Mouse (Mus musculus): Measurements from ENCODE around the gene Neu2. TPM values are rescaled to one million over a fixed set of nuclear protein-coding genes. Genes with fewer than 3 reads are reported as not detected.
"Not testable (repeated sequence)": the region's sequence is repeated elsewhere in the genome, so short reads cannot be mapped to it uniquely, and the experiment has no call there.

Neu2 gene
- 13.6 and 14.6 TPM in 2 replicates for polyA plus RNA-seq (2012; rRNA removed)

DNA sequence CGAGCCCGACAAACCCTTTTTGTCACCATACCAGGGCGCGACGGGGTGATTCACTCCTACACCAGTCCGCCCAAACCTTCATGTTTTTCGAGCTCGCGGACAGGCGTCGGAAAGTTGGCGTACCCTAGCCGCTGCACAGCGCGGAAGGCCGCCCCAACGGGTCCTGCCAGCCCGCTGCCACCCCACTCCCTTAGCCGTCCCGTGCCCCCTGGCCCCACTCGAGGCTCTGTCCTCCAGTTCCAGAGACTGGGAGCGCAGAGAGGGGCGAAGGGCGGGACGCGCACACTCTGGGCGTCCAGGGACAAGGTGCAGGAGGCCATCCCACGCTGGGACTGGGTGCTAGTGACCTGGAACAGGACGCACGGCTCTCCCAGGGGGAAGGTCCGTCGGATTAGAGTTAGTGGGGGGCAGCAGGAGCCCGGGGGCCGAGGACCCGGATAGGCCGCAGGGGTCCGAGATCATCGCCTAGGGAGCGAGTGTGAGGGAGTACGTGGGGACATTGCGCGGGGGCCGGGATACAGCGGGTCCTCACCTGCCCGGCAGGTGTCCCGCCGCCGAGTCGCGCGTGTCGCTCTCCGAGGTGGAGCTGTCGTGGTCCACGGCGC is at the start of gene Neu2:
Gene Neu2, plus strand, starts transcription at position 329 of the 605 bp plus-strand sequence.
- TF ChIP-seq CTCF (IDR thresholded peaks at IDR 0.05; ENCODE audit: extremely low read depth, insufficient read depth, low read length) (no peak), POLR2A (IDR thresholded peaks at IDR 0.05; ENCODE audit: extremely low read depth, insufficient read depth, low read length) (no peak)
- Histone ChIP-seq H3K4me1 (ENCODE audit: control insufficient read depth, insufficient read depth, low read length) (peaks cover 2% of the 10 kb centered on the region), H3K4me3 (ENCODE audit: insufficient read depth, low read length) (peak within 1 kb of the TSS; percentile 98), H3K27ac (ENCODE audit: insufficient read depth, low read length) (peak within 1 kb of the TSS; percentile 100)

DNA sequence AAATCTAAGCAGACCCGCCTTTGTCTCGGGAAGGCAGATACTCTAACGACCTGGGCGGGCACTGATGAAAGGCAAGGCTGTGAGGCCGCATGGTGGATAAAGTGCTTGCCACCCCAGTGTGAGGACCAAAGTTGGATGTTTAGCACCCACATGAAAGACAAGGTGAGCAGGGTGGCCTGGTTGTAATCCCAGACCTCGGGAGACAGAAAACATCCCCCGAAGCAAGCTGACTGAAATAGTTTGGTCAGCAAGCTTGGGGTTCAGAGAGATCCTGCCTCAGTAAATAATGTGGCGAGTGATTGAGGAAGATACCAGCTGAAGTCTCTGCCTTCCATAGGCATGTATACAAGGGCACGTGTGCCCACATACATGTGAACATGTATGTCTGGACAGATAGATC is 42.2 kb upstream of the Neu2 start:
- no peak for TF ChIP-seq POLR2A (IDR thresholded peaks at IDR 0.05; ENCODE audit: extremely low read depth, insufficient read depth, low read length)
- no peak overlapping the region for H3K4me3 ChIP-seq (ENCODE audit: insufficient read depth, low read length)
- H3K4me1 ChIP-seq (ENCODE audit: control insufficient read depth, insufficient read depth, low read length): no peaks in the 10 kb centered on the region
- no peak overlapping the region for H3K27ac ChIP-seq (ENCODE audit: insufficient read depth, low read length)

DNA sequence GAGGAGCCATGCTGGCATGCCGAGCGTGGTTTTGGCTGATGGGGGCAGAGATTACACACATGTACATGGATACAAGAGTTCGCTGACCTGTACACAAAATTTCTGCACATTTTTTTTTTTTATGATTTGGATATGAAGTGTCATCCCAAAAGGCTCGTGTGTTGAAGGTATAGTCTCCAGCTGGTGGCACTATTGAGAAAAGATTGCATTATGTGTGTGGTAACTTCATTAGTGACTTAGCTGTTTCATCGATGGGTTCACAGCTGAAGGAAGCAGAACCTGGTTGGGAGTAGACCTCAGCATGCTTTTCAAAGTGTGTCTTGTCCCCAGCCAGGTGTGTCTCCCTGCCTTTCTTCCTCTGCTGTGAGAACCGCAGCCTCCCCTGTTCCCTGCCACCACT is 41.4 kb upstream of the Neu2 start:
- Histone ChIP-seq H3K27ac (ENCODE audit: insufficient read depth, low read length) (no peak overlapping the region), H3K4me1 (ENCODE audit: control insufficient read depth, insufficient read depth, low read length) (no peaks in the 10 kb centered on the region), H3K4me3 (ENCODE audit: insufficient read depth, low read length) (no peak overlapping the region)
- TF ChIP-seq POLR2A (IDR thresholded peaks at IDR 0.05; ENCODE audit: extremely low read depth, insufficient read depth, low read length) (no peak), CTCF (IDR thresholded peaks at IDR 0.05; ENCODE audit: extremely low read depth, insufficient read depth, low read length) (peak; percentile 13; the same call in 1 of the 2 replicates)

DNA sequence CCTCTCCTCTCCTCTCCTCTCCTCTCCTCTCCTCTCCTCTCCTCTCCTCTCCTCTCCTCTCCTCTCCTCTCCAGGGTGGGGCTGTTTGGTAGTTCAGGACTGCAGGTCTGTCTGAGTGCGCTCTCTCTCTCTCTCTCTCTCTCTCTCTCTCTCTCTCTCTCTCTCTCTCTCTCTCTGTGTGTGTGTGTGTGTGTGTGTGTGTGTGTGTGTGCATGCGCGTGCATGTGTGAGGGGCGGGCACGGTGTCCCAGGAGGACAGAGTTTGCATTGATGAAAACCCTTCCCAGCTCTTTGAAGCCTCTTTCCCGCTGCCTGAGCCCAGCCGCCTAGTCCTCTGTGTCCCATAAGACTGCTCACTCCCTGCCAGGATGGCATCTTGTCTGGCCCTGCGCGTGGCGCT is 39.7 kb upstream of the Neu2 start, which contains the start of gene Snorc:
Gene Snorc, plus strand, starts transcription at position 301 of the 400 bp plus-strand sequence.
- H3K4me3 ChIP-seq (ENCODE audit: insufficient read depth, low read length); H3K27ac ChIP-seq (ENCODE audit: insufficient read depth, low read length); H3K4me1 ChIP-seq (ENCODE audit: control insufficient read depth, insufficient read depth, low read length): not testable (repeated sequence)

DNA sequence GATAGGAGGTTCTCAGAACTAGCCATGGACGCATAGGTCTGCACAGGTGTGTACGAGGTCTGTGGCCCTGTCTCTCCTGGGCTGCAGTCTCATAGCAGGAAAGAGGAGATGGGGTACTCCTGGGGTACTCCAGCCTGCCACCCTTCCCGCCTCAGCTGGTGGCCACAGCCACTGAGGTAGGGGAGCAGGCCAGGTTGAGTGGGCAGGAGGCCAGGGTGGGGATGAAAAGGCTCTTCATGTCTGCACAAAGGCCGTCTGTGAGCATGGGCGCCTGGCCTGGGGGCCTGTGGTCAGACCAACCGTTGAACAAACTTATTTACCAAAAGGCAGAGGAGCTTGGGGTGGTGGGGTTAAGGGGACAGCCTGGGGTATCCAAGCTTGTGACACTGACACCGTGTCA is 37.8 kb upstream of the Neu2 start:
- Histone ChIP-seq H3K27ac (ENCODE audit: insufficient read depth, low read length) (no peak overlapping the region), H3K4me3 (ENCODE audit: insufficient read depth, low read length) (no peak overlapping the region), H3K4me1 (ENCODE audit: control insufficient read depth, insufficient read depth, low read length) (0 out of 2 replicates have a peak, but pooled peaks cover 3% of the 10 kb centered on the region)
- TF ChIP-seq POLR2A (IDR thresholded peaks at IDR 0.05; ENCODE audit: extremely low read depth, insufficient read depth, low read length) (no peak), CTCF (IDR thresholded peaks at IDR 0.05; ENCODE audit: extremely low read depth, insufficient read depth, low read length) (no peak)

DNA sequence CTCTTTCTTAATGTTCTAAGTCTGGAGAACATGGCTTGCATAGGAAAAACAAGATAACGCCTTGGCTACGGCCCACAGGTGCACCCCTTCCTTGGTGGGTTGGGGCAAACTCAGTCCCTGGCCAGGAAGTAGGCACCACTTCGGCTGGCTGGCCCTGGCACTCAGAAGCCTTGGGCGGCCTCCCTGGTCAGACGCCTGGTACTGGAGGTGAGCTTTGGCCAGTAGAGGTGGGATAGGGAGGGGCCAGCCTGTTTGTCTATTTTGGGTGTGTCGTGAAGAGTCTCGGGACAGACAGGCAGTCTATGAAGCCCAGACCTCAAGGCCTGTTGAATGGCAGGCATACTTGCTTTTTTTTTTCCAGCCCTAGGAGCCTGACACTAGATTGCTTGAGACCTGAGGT is 37.1 kb upstream of the Neu2 start:
- Histone ChIP-seq H3K27ac (ENCODE audit: insufficient read depth, low read length) (no peak overlapping the region), H3K4me3 (ENCODE audit: insufficient read depth, low read length) (no peak overlapping the region), H3K4me1 (ENCODE audit: control insufficient read depth, insufficient read depth, low read length) (0 out of 2 replicates have a peak, but pooled peaks cover 3% of the 10 kb centered on the region)
- TF ChIP-seq POLR2A (IDR thresholded peaks at IDR 0.05; ENCODE audit: extremely low read depth, insufficient read depth, low read length) (no peak; the same call in 1 of the 2 replicates), CTCF (IDR thresholded peaks at IDR 0.05; ENCODE audit: extremely low read depth, insufficient read depth, low read length) (no peak)

DNA sequence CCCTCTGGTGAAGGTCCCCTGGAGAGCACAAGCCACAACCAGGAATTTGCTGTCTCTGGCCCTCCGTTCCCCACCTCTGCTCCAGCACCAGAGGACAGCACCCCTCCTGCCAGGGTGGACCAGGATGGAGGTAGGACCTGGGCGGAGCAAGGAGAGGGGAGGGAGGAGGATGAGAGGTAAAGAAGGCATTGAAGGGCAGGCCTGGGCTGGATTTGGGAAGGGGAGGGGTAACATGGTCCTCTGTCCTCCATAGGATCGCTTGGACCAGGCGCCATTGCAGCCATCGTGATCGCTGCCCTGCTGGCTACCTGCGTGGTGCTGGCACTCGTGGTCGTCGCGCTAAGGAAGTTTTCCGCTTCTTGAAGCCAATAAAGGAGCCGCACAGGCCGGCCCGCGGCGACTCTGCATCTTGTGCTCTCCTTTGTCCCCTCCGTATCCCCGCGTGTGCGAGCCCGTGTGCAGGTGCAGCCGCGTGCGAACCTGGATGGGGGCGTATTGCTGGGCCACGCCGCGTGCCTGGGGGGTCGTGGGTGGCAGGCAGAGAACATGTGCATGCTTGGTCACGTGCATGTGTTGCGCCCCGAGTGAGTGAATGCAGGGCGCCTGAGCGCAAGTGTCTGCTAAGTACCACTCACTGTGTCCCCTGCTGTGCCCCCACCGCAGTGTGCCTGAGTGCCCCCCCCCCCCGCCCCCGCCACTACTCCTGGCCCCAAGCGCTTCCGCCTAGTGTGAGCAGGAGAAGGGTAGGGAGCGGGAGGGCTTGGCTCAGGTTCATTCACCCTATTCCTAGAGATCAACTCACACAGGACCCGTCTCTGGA is 34.4 kb upstream of the Neu2 start:
- peak; percentile 65; the same call in 1 of the 2 replicates for TF ChIP-seq POLR2A (IDR thresholded peaks at IDR 0.05; ENCODE audit: extremely low read depth, insufficient read depth, low read length)
- TF ChIP-seq CTCF (IDR thresholded peaks at IDR 0.05; ENCODE audit: extremely low read depth, insufficient read depth, low read length): no peak
- Histone ChIP-seq H3K4me1 (ENCODE audit: control insufficient read depth, insufficient read depth, low read length) (0 out of 2 replicates have a peak, but pooled peaks cover 3% of the 10 kb centered on the region), H3K4me3 (ENCODE audit: insufficient read depth, low read length) (no peak overlapping the region), H3K27ac (ENCODE audit: insufficient read depth, low read length) (peak overlapping the region; percentile 31)

DNA sequence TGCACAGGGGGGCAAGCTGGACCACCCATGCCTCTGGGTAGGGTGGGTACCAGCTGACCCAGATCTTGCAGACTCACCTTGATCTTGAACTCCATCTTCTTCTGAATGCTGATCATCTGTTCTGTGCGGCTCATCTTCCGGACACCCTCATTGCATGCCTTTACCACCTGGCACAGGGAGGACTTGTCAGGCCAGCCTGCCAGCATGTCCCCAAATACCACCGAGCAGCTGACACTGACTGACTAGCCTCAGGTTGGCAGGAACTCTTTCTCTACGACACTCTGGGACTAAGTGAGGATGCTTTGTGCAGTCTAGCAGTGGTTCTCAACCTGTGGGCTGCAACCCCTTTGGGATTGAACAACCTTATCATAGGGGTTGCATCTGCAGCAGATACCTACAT is 27.1 kb upstream of the Neu2 start:
- Histone ChIP-seq H3K27ac (ENCODE audit: insufficient read depth, low read length) (no peak overlapping the region), H3K4me3 (ENCODE audit: insufficient read depth, low read length) (no peak overlapping the region), H3K4me1 (ENCODE audit: control insufficient read depth, insufficient read depth, low read length) (no peaks in the 10 kb centered on the region)
- TF ChIP-seq CTCF (IDR thresholded peaks at IDR 0.05; ENCODE audit: extremely low read depth, insufficient read depth, low read length) (no peak), POLR2A (IDR thresholded peaks at IDR 0.05; ENCODE audit: extremely low read depth, insufficient read depth, low read length) (no peak)

DNA sequence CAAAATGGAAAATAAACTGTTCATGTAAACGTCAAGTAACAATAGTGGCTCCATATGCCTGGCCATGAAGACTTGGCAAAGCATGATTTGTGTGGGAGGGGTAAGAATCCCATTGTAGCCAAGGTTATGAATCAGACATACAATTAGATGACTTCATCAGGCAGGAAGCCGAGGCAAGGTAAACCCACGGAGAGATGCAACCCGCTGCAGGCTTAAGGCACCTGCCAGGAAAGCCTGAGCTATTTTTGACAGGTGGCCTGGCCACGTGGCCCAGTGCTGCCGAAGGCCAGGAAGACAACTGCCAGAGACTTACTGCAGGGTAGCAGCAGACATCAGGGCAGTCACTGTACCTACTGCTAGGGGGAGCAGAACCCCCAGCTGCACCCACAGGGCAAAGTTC is 23.3 kb upstream of the Neu2 start:
- H3K4me3 ChIP-seq (ENCODE audit: insufficient read depth, low read length): no peak overlapping the region
- no peaks in the 10 kb centered on the region for H3K4me1 ChIP-seq (ENCODE audit: control insufficient read depth, insufficient read depth, low read length)
- TF ChIP-seq CTCF (IDR thresholded peaks at IDR 0.05; ENCODE audit: extremely low read depth, insufficient read depth, low read length) (no peak), POLR2A (IDR thresholded peaks at IDR 0.05; ENCODE audit: extremely low read depth, insufficient read depth, low read length) (no peak)
- no peak overlapping the region for H3K27ac ChIP-seq (ENCODE audit: insufficient read depth, low read length)

DNA sequence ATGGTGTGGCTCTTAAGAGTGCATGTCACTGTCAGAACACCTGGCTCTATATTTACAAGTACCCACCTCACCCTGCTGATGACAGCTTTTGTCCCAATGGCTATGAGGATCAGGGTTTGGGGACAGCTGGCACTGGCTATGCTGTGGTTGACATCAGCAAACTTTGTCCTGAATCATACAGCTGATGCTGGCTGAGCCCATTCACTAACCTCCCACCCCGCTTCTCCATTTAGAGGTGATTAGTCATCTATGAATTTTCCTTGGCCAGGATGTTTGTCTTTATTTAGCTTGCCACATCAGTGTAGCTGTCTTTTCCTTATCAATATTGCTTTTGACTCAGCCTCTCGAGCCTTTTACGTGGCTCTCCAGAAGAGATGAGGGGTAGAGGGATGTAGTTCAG is 17.4 kb upstream of the Neu2 start:
- TF ChIP-seq CTCF (IDR thresholded peaks at IDR 0.05; ENCODE audit: extremely low read depth, insufficient read depth, low read length) (no peak), POLR2A (IDR thresholded peaks at IDR 0.05; ENCODE audit: extremely low read depth, insufficient read depth, low read length) (no peak)
- Histone ChIP-seq H3K4me1 (ENCODE audit: control insufficient read depth, insufficient read depth, low read length) (peaks cover 2% of the 10 kb centered on the region; the same call in 1 of the 2 replicates), H3K27ac (ENCODE audit: insufficient read depth, low read length) (no peak overlapping the region), H3K4me3 (ENCODE audit: insufficient read depth, low read length) (no peak overlapping the region)
